Mouse (Mus musculus) liver, embryonic 11.5 days (tissue): ENCODE data around the gene Llcfc1. TPM values are rescaled to one million over a fixed set of nuclear protein-coding genes. Genes with fewer than 3 reads are reported as not detected.
A peak's percentile ranks its signal among the peaks of the same experiment; 100 is the strongest.

ENCODE experiments used
- ATAC-seq: fragments of 200-750 bp; cut with Nextera tagmentation; replicated peaks from 2 replicates; pipeline ENCODE4 v1.8.0; 2017; ENCODE audit warnings: moderate number of reproducible peaks, mild to moderate bottlenecking, moderate TSS enrichment, moderate library complexity; ENCODE audit not compliant: low FRiP score
- DNase-seq: peaks from one replicate; pipeline ENCODE4 v3.0.0-alpha.2; 2017; ENCODE audit warnings: low spot score
- H3K27ac ChIP-seq: fragments of 300-500 bp; sonication (generic); 2 replicates; pipeline ENCODE4 v1.5.1; 2014; ENCODE audit warnings: mild to moderate bottlenecking, low read depth, low read length, control low read depth
- H3K27me3 ChIP-seq: fragments of 300-500 bp; sonication (generic); replicated peaks from 2 replicates; pipeline ENCODE4 v1.6.1; 2014; ENCODE audit warnings: low read length, mixed read lengths; ENCODE audit not compliant: control insufficient read depth, insufficient read depth
- H3K36me3 ChIP-seq: fragments of 300-500 bp; sonication (generic); 2 replicates; pipeline ENCODE4 v1.6.1; 2014; ENCODE audit warnings: mild to moderate bottlenecking, low read length, moderate library complexity, mixed read lengths; ENCODE audit not compliant: control insufficient read depth, insufficient read depth
- H3K4me1 ChIP-seq: fragments of 300-500 bp; sonication (generic); replicated peaks from 2 replicates; pipeline ENCODE4 v1.6.1; 2014; ENCODE audit warnings: low read length, mixed read lengths; ENCODE audit not compliant: control insufficient read depth, insufficient read depth
- H3K4me2 ChIP-seq: fragments of 300-500 bp; sonication (generic); 2 replicates; pipeline ENCODE4 v1.6.1; 2014; ENCODE audit warnings: mild to moderate bottlenecking, control low read depth, moderate library complexity
- H3K4me3 ChIP-seq: fragments of 300-500 bp; sonication (generic); 2 replicates; pipeline ENCODE4 v1.5.1; 2014; ENCODE audit warnings: low read depth, low read length, control low read depth
- H3K9ac ChIP-seq: fragments of 300-500 bp; sonication (generic); 2 replicates; pipeline ENCODE4 v1.6.1; 2014; ENCODE audit warnings: low read depth, low read length, control low read depth
- H3K9me3 ChIP-seq: fragments of 300-500 bp; sonication (generic); 2 replicates; pipeline ENCODE4 v1.6.1; 2016; ENCODE audit warnings: low read length, inconsistent platforms, mixed read lengths; ENCODE audit not compliant: control insufficient read depth
- WGBS: fragments of 180-500 bp; shearing (Covaris S2); extraction: QIAGEN DNeasy Blood & Tissue Kit; methylation state at CpG from one replicate; pipeline ENCODE4 v1.1.7; 2014; 5-methylcytosine and 5-hydroxymethylcytosine counted together
- polyA plus RNA-seq: library from polyadenylated mRNA; unstranded; fragments of >200 nt; fragmentation: Nextera tagmentation; extraction: Ambion mirVana; gene quantifications from 2 replicates; pipeline ENCODE4 v1.2.1, GENCODE M21; 2014

Gene Llcfc1
- not detected in 2 replicates for polyA plus RNA-seq

DNA sequence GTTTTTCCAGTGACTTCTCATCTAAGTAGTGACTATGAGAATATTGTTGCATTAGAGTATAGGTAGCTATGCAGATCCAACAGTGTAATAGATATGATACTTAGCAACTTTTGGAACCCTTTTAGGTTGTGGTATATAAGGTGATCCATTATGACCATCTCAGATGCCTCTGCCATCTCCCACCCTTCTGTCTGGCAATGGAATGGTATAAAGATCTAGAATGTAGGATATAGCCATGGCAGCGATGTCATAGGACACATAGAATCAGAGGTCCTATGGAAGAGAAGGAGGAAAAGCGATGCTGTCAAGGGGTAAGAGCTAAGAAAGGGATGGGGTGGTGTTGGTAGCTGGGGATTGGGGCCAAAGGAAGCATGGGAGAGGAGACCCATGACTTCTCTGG, at the start of gene Llcfc1:
Gene Llcfc1, plus strand, starts transcription at position 301 of the 400 bp plus-strand sequence.
- Histone ChIP-seq H3K4me2 (no peak within 1 kb of the TSS; the same call in 1 of the 2 replicates), H3K27ac (peak within 1 kb of the TSS; percentile 51), H3K9ac (no peak within 1 kb of the TSS), H3K27me3 (no peaks in the 10 kb centered on the region), H3K4me3 (no peak within 1 kb of the TSS), H3K36me3 (peaks cover 4% of the 10 kb centered on the region; the same call in 1 of the 2 replicates), H3K4me1 (peaks cover 11% of the 10 kb centered on the region; the same call in 1 of the 2 replicates), H3K9me3 (no peaks in the 10 kb centered on the region)
- WGBS = 95% methylated on average over 2 of the region's 2 CpGs
- DNase-seq (no peak), ATAC-seq (no peak)

- WGBS = 75% methylated on average over 1 of the region's 1 CpGs
- no peak for DNase-seq
- H3K27me3 ChIP-seq = no peaks in the 10 kb centered on the region
- H3K4me3 ChIP-seq = no peak overlapping the region
- no peak overlapping the region for H3K9ac ChIP-seq
- H3K4me1 ChIP-seq = no peaks in the 10 kb centered on the region
- H3K9me3 ChIP-seq = no peaks in the 10 kb centered on the region
- no peak overlapping the region for H3K27ac ChIP-seq
- no peak for ATAC-seq
- H3K36me3 ChIP-seq = no peaks in the 10 kb centered on the region
- no peak overlapping the region for H3K4me2 ChIP-seq
Observed at GRCm38 (mm10) chr6:41635211-41635610, 49.0 kb upstream of the Llcfc1 start.

DNA sequence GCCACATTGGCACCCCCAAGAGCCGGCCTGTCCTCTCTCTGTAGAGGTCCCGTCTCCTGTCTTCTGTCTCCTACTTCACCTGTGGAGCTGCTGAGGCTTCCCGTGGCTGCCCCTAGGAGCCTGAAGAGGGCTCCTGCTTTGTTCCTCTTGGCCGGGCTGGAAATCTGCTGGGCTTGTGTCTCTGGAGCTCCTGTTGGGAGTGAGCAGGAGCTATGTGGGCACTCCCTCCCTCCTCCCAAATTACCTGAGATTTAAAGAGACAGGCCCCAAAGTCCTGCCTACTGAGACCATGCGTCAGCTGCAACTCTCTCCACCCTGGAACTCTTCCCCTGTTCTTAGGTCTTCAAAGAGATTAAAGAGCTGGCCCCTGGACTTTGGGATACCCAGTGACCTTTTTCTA, 48.1 kb upstream of the Llcfc1 start, which contains the start of gene Trpv6:
Gene Trpv6, minus strand, starts transcription at position 228 of the 400 bp plus-strand sequence.
- no peaks in the 10 kb centered on the region for H3K36me3 ChIP-seq
- DNase-seq = no peak
- 31% methylated on average over 5 of the region's 5 CpGs for WGBS
- no peak within 1 kb of the TSS for H3K4me3 ChIP-seq
- no peak within 1 kb of the TSS for H3K4me2 ChIP-seq
- no peak within 1 kb of the TSS for H3K9ac ChIP-seq
- no peak within 1 kb of the TSS for H3K27ac ChIP-seq
- no peak for ATAC-seq
- no peaks in the 10 kb centered on the region for H3K27me3 ChIP-seq
- no peaks in the 10 kb centered on the region for H3K9me3 ChIP-seq
- H3K4me1 ChIP-seq = 0 out of 2 replicates have a peak, but pooled peaks cover under 1% of the 10 kb centered on the region

- ATAC-seq (no peak), DNase-seq (no peak)
- no peak overlapping the region for H3K4me2 ChIP-seq
- H3K36me3 ChIP-seq = no peaks in the 10 kb centered on the region
- no peak overlapping the region for H3K4me3 ChIP-seq
- H3K4me1 ChIP-seq = 0 out of 2 replicates have a peak, but pooled peaks cover 2% of the 10 kb centered on the region
- no peak overlapping the region for H3K27ac ChIP-seq
- no peaks in the 10 kb centered on the region for H3K27me3 ChIP-seq
- 38% methylated on average over 1 of the region's 1 CpGs for WGBS
- no peak overlapping the region for H3K9ac ChIP-seq
- no peaks in the 10 kb centered on the region for H3K9me3 ChIP-seq
Observed at GRCm38 (mm10) chr6:41637393-41637792, 46.8 kb upstream of the Llcfc1 start.

DNA sequence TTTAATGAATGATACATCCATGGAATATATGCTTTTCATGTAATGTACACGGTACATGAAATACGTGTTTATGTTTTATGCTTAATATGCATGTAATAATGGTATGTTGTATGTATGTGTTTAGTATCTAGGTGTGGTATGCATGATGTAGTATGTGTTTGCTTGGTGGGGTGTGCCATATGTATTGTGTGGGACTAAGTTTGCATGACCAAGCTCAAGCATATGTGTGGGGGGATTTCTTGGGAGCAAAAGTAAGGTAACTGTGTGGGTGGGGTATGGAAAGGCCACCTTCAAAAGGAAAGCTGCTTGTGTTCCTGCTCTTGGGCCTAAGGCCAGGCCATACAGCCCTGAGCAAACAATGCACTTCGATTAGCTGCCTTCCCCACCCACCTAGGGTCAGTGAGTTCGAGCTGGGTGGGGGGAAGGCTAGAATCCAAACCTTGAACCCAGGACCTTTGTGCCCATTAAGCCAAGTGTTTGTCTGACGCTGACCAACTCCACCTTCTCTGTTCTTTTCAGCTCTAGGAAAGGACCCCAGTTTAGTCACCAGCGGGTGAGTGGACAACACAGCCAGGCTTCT, 46.2 kb upstream of the Llcfc1 start:
- no peak overlapping the region for H3K9ac ChIP-seq
- no peaks in the 10 kb centered on the region for H3K36me3 ChIP-seq
- peak; percentile 35; the same call in 1 of the 2 replicates for ATAC-seq
- H3K27me3 ChIP-seq = no peaks in the 10 kb centered on the region
- H3K4me2 ChIP-seq = no peak overlapping the region
- no peak overlapping the region for H3K27ac ChIP-seq
- WGBS = 73% methylated on average over 6 of the region's 6 CpGs
- DNase-seq = no peak
- H3K4me1 ChIP-seq = 0 out of 2 replicates have a peak, but pooled peaks cover 2% of the 10 kb centered on the region
- no peak overlapping the region for H3K4me3 ChIP-seq
- H3K9me3 ChIP-seq = no peaks in the 10 kb centered on the region

GRCm38 (mm10) chr6:41640449-41640848, 43.8 kb upstream of the Llcfc1 start:
- no peak overlapping the region for H3K4me3 ChIP-seq
- 64% methylated on average over 3 of the region's 3 CpGs for WGBS
- no peak for ATAC-seq

DNA sequence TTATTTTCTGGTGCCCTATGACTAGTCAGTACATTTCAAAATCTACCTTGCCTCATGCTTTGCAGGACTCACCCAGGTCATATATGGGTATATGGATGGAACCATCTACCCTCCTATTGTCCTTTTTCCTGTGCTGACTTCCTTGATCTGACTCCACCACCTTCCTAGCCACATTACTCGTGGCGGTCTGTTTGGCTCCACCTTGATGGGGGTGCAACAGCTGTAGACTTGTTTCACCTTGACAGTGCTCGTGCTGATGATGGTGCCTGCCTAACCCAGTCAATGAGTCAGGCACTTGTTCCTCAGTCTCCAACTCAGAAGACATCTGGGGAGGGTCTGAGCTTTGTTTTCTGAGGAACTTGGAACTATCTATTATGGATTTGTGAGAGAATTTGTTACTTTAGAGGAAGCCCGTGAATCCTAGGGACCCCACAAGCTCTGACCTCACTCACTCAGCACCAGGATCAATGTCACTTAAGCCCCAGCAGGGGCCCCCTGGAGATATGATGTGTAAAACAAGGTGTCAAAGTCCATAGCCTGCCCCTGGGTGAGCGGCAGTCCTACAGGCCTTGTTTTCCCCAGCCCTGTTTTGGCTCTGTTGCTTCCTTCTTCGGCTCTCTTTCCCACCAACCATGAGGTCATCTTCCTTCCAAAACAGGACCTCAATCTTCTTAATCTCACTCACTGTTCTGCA, 42.9 kb upstream of the Llcfc1 start:
- ATAC-seq (no peak), DNase-seq (no peak)
- Histone ChIP-seq H3K4me1 (0 out of 2 replicates have a peak, but pooled peaks cover 2% of the 10 kb centered on the region), H3K36me3 (no peaks in the 10 kb centered on the region), H3K27ac (no peak overlapping the region), H3K9me3 (no peaks in the 10 kb centered on the region), H3K4me2 (no peak overlapping the region), H3K27me3 (no peaks in the 10 kb centered on the region; the same call in 1 of the 2 replicates), H3K9ac (no peak overlapping the region), H3K4me3 (no peak overlapping the region)
- 69% methylated on average over 6 of the region's 6 CpGs for WGBS

More at GRCm38 (mm10) chr6:41640449-41640848, 43.8 kb upstream of the Llcfc1 start:
- Histone ChIP-seq H3K4me2 (no peak overlapping the region), H3K27me3 (no peaks in the 10 kb centered on the region), H3K4me1 (0 out of 2 replicates have a peak, but pooled peaks cover 2% of the 10 kb centered on the region), H3K9me3 (no peaks in the 10 kb centered on the region), H3K27ac (no peak overlapping the region), H3K36me3 (no peaks in the 10 kb centered on the region), H3K9ac (no peak overlapping the region)
- DNase-seq = no peak

GRCm38 (mm10) chr6:41642765-41643164, 41.5 kb upstream of the Llcfc1 start:
- no peak overlapping the region for H3K4me3 ChIP-seq
- 71% methylated on average over 4 of the region's 4 CpGs for WGBS

More at GRCm38 (mm10) chr6:41642765-41643164, 41.5 kb upstream of the Llcfc1 start:
- H3K36me3 ChIP-seq = no peaks in the 10 kb centered on the region
- H3K27me3 ChIP-seq = no peaks in the 10 kb centered on the region; the same call in 1 of the 2 replicates
- H3K4me1 ChIP-seq = 0 out of 2 replicates have a peak, but pooled peaks cover 2% of the 10 kb centered on the region
- no peak for DNase-seq
- no peak for ATAC-seq
- no peaks in the 10 kb centered on the region for H3K9me3 ChIP-seq
- no peak overlapping the region for H3K9ac ChIP-seq
- H3K27ac ChIP-seq = no peak overlapping the region
- H3K4me2 ChIP-seq = no peak overlapping the region
